Mouse (Mus musculus): ENCODE data around the gene Supt5. TPM values are rescaled to one million over a fixed set of nuclear protein-coding genes. Genes with fewer than 3 reads are reported as not detected.

Supt5 gene
- polyA plus RNA-seq, 1 experiment from 2014 or later: 88.4 TPM

- no peak overlapping the region for H3K9ac ChIP-seq
- ATAC-seq (ENCODE audit: borderline replicate concordance, extremely low read depth, low FRiP score, low TSS enrichment): no peak
- 33% methylated on average over 7 of the region's 7 CpGs for WGBS
- no peak overlapping the region for H3K4me2 ChIP-seq
- H3K36me3 ChIP-seq: no peaks in the 10 kb centered on the region
- no peak overlapping the region for H3K27ac ChIP-seq
- H3K4me3 ChIP-seq: no peak overlapping the region
- no peaks in the 10 kb centered on the region for H3K27me3 ChIP-seq
- H3K4me1 ChIP-seq: peaks cover 12% of the 10 kb centered on the region
- no peaks in the 10 kb centered on the region for H3K9me3 ChIP-seq
Observed at GRCm38 (mm10) chr7:28341381-28341780, 2.8 kb upstream of the Supt5 start.

DNA sequence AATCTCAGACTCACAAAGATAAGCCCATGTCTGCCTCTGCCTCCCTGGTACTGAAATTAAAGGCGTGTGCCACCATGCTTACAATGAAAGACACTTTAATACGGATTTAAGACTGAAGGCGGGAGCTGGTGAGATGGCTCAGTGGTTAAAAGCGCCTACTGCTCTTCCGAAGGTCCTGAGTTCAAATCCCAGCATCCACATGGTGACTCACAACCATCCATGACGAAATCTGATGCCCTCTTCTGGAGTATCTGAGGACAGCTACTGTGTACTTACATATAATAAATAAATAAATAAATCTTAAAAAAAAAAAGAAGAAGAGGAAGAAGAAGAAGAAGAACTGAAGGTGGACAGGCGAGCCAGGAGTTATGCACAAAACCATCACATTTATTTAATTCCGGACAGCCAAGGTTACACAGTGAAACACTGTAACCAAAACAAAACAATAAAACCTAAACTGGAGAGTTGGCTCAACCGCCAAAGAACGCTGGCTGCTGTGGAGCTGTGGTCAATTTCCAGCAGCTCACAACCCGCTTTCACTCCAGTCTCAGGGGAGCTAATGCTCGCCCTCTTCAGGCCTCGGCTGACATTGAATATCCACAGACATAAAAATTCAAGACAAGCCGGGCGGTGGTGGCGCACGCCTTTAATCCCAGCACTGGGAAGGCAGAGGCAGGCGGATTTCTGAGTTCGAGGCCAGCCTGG lies 819 bp upstream of the Supt5 start:
- Histone ChIP-seq H3K4me3 (peak overlapping the region; percentile 89), H3K9me3 (no peaks in the 10 kb centered on the region), H3K36me3 (no peaks in the 10 kb centered on the region; the same call in 1 of the 2 replicates), H3K27ac (peak overlapping the region; percentile 77), H3K4me2 (peak overlapping the region; percentile 75), H3K27me3 (no peaks in the 10 kb centered on the region), H3K4me1 (peaks cover 12% of the 10 kb centered on the region), H3K9ac (peak overlapping the region; percentile 97)
- 75% methylated on average over 19 of the region's 19 CpGs for whole genome bisulfite sequencing
- ATAC-seq (ENCODE audit: borderline replicate concordance, extremely low read depth, low FRiP score, low TSS enrichment): no peak

- Histone ChIP-seq H3K36me3 (peaks cover 10% of the 10 kb centered on the region; the same call in 1 of the 2 replicates), H3K4me3 (no peak overlapping the region), H3K27me3 (no peaks in the 10 kb centered on the region), H3K9ac (no peak overlapping the region), H3K4me1 (peaks cover 12% of the 10 kb centered on the region), H3K4me2 (no peak overlapping the region), H3K9me3 (no peaks in the 10 kb centered on the region), H3K27ac (no peak overlapping the region)
- 81% methylated on average over 2 of the region's 2 CpGs for WGBS
- ATAC-seq (ENCODE audit: borderline replicate concordance, extremely low read depth, low FRiP score, low TSS enrichment): no peak
Observed at GRCm38 (mm10) chr7:28335471-28335870, 3.1 kb downstream of the Supt5 start.

GRCm38 (mm10) chr7:28334534-28334933 lies 4.0 kb downstream of the Supt5 start:
- Histone ChIP-seq H3K9me3 (no peaks in the 10 kb centered on the region), H3K36me3 (peaks cover 19% of the 10 kb centered on the region), H3K27me3 (no peaks in the 10 kb centered on the region), H3K4me2 (no peak overlapping the region), H3K27ac (no peak overlapping the region), H3K4me1 (peaks cover 12% of the 10 kb centered on the region), H3K4me3 (no peak overlapping the region), H3K9ac (no peak overlapping the region)
- WGBS: 88% methylated on average over 4 of the region's 4 CpGs
- ATAC-seq (ENCODE audit: borderline replicate concordance, extremely low read depth, low FRiP score, low TSS enrichment): no peak

- 89% methylated on average over 2 of the region's 2 CpGs for WGBS
- H3K9ac ChIP-seq: no peak overlapping the region
- H3K27me3 ChIP-seq: no peaks in the 10 kb centered on the region
- H3K4me3 ChIP-seq: no peak overlapping the region
- H3K4me1 ChIP-seq: no peaks in the 10 kb centered on the region
- H3K4me2 ChIP-seq: no peak overlapping the region
- H3K9me3 ChIP-seq: no peaks in the 10 kb centered on the region
- ATAC-seq (ENCODE audit: borderline replicate concordance, extremely low read depth, low FRiP score, low TSS enrichment): no peak
- peaks cover 77% of the 10 kb centered on the region for H3K36me3 ChIP-seq
- H3K27ac ChIP-seq: no peak overlapping the region
Observed at GRCm38 (mm10) chr7:28328260-28328659, 10.3 kb downstream of the Supt5 start.

DNA sequence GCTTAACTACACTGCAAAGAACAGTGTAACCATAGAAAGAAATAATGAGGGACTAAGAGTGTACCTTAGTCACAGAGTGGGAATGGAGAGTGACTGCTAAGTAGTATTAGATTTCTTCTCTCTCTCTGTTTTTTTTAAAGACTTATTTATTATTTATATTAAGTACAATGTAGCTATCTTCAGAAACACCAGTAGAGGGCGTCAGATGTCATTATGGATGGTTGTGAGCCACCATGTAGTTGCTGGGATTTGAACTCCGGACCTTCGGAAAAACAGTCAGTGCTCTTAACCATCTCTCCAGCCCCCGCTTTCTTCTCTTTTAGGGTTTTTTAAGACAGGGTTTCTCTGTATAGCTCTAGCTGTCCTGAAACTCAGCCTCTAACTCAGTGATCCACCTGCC lies 12.1 kb downstream of the Supt5 start:
- H3K27me3 ChIP-seq: no peaks in the 10 kb centered on the region
- no peaks in the 10 kb centered on the region for H3K4me1 ChIP-seq
- H3K4me2 ChIP-seq: no peak overlapping the region
- no peak overlapping the region for H3K9ac ChIP-seq
- no peak for ATAC-seq (ENCODE audit: borderline replicate concordance, extremely low read depth, low FRiP score, low TSS enrichment)
- H3K9me3 ChIP-seq: no peaks in the 10 kb centered on the region
- no peak overlapping the region for H3K4me3 ChIP-seq
- peaks cover 93% of the 10 kb centered on the region for H3K36me3 ChIP-seq
- no peak overlapping the region for H3K27ac ChIP-seq
- 80% methylated on average over 4 of the region's 4 CpGs for WGBS

- no peak overlapping the region for H3K9ac ChIP-seq
- no peak overlapping the region for H3K4me2 ChIP-seq
- no peaks in the 10 kb centered on the region for H3K27me3 ChIP-seq
- ATAC-seq (ENCODE audit: borderline replicate concordance, extremely low read depth, low FRiP score, low TSS enrichment): no peak
- H3K27ac ChIP-seq: no peak overlapping the region
- no peak overlapping the region for H3K4me3 ChIP-seq
- no peaks in the 10 kb centered on the region for H3K4me1 ChIP-seq
- 91% methylated on average over 8 of the region's 8 CpGs for WGBS
- H3K9me3 ChIP-seq: no peaks in the 10 kb centered on the region
- H3K36me3 ChIP-seq: peaks cover 94% of the 10 kb centered on the region
Observed at GRCm38 (mm10) chr7:28325293-28325692, 13.3 kb downstream of the Supt5 start.

DNA sequence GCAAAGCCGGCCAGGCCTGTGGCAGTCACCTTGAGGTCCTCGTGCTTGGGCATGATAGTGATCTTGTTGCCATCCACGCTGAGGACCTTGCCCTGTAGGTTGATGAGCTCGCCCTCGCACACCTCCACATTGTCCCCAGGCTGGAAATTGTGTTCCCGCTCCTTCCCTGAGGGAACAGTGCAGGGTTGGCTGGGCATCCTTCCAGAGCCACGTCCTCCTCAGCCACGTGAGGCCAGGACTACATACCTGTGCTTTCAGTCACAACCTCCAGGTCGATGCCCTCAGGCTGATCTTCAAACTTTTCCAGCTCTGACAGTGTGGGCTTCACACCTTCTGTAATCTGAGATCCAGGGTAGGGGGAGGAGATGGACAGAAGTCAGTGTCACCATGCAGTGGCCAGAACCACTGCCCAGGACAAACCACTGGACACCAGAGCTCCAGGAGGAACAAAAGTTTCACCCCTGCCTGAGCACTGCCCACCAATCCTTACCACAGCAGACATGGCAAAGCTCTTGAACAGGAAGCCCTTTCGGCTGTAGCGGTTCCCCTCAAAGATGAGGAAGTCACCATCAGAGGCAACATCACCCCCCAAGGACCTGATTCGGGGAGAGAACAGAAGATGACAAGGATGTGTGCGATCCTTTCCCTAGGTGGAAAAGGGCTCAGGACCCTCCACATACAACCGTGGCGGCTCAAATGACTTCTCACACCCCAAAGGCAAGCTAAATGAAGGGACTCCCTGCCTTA lies 16.4 kb downstream of the Supt5 start:
- no peaks in the 10 kb centered on the region for H3K27me3 ChIP-seq
- H3K9ac ChIP-seq: no peak overlapping the region
- no peak overlapping the region for H3K4me2 ChIP-seq
- ATAC-seq (ENCODE audit: borderline replicate concordance, extremely low read depth, low FRiP score, low TSS enrichment): no peak
- H3K4me1 ChIP-seq: no peaks in the 10 kb centered on the region
- H3K9me3 ChIP-seq: no peaks in the 10 kb centered on the region
- peaks cover 100% of the 10 kb centered on the region for H3K36me3 ChIP-seq
- 88% methylated on average over 15 of the region's 15 CpGs for WGBS
- no peak overlapping the region for H3K27ac ChIP-seq
- H3K4me3 ChIP-seq: no peak overlapping the region

GRCm38 (mm10) chr7:28318714-28319113 lies 19.8 kb downstream of the Supt5 start:
- Histone ChIP-seq H3K9ac (no peak overlapping the region), H3K36me3 (peaks cover 98% of the 10 kb centered on the region), H3K4me1 (no peaks in the 10 kb centered on the region), H3K27me3 (no peaks in the 10 kb centered on the region), H3K27ac (no peak overlapping the region), H3K4me2 (no peak overlapping the region), H3K9me3 (no peaks in the 10 kb centered on the region), H3K4me3 (no peak overlapping the region)
- ATAC-seq (ENCODE audit: borderline replicate concordance, extremely low read depth, low FRiP score, low TSS enrichment): no peak
- WGBS: 89% methylated on average over 17 of the region's 17 CpGs

GRCm38 (mm10) chr7:28318036-28318435 lies 20.5 kb downstream of the Supt5 start:
- WGBS: 84% methylated on average over 3 of the region's 3 CpGs
- Histone ChIP-seq H3K4me2 (no peak overlapping the region), H3K27me3 (no peaks in the 10 kb centered on the region), H3K9ac (no peak overlapping the region), H3K36me3 (peaks cover 91% of the 10 kb centered on the region), H3K27ac (no peak overlapping the region), H3K4me3 (no peak overlapping the region), H3K9me3 (no peaks in the 10 kb centered on the region), H3K4me1 (no peaks in the 10 kb centered on the region)
- no peak for ATAC-seq (ENCODE audit: borderline replicate concordance, extremely low read depth, low FRiP score, low TSS enrichment)

DNA sequence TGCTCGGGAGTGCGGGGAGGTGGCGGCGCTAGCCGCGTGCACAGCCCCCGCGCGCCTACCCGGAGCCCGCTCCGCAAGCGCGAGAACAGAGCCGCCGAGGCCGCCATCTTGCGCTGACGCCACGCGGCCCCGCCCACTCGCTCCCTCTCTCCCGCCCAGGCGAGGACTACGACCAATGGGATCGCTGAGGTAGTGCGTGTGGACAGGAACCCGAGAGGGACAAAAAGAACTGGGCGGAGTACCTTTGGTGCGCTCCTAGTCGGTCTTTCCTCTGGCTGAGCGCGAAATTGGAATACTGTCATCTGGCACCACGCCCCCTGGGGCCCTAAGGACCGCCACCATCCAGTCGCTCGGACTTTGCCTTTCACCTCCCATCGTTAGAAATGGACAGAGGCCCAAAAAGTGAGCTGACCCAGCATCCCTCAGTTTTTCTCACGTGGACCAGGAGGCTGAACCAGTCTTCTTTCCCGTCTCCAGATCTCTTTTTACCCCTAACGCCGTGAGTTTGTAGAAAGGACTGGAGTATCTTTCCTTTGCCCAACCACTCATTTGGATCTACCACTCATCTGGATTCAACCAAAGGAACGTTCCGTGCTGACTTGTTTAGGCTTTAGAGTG lies 26.5 kb downstream of the Supt5 start, which contains the start of gene Timm50:
Gene Timm50, minus strand, starts transcription at position 147 of the 618 bp plus-strand sequence.
- no peaks in the 10 kb centered on the region for H3K27me3 ChIP-seq
- H3K4me3 ChIP-seq: peak within 1 kb of the TSS; percentile 96
- peak within 1 kb of the TSS; percentile 80 for H3K4me2 ChIP-seq
- peaks cover 63% of the 10 kb centered on the region for H3K36me3 ChIP-seq
- H3K9me3 ChIP-seq: no peaks in the 10 kb centered on the region
- peak within 1 kb of the TSS; percentile 67 for H3K27ac ChIP-seq
- H3K4me1 ChIP-seq: peaks cover 20% of the 10 kb centered on the region
- H3K9ac ChIP-seq: peak within 1 kb of the TSS; percentile 91
- WGBS: under 1% methylated on average over 40 of the region's 45 CpGs
- ATAC-seq (ENCODE audit: borderline replicate concordance, extremely low read depth, low FRiP score, low TSS enrichment): peak; percentile 97
